Comparison of ENCODE assay signal across 9 mouse cellular contexts in genomic region chr1:131269797-131270578, GRCm38 (mm10). TPM values are rescaled to one million over a fixed set of nuclear protein-coding genes. Genes with fewer than 3 reads are reported as not detected.
DNase-seq lines count a peak whose midpoint lies in the region; ATAC-seq and TF ChIP-seq lines count a peak whose summit lies in the region.
"Had no signal": no experiment of that assay in that cellular context is flagged by ENCODE, and none has a peak within 500 bp of the region (broad histone marks: within the 10 kb centered on the region; RNA-seq: fewer than 3 reads in every experiment).

No protein-coding gene starts in this region.

- CTCF ChIA-PET in Patski (lab: Charles Lee), result interaction anchor here (0.6 to 4.1 kb wide), 7 partner anchors 9 to 154 kb away, joined by 3 to 19 read pairs (median 4); no protein-coding TSS in a partner anchor

- 31% methylated on average over 22 of the region's 22 CpGs for WGBS in cerebellum, adult 2 months
- 28% methylated on average over 22 of the region's 22 CpGs for WGBS in forebrain, embryonic 16.5 days
- 29% methylated on average over 22 of the region's 22 CpGs for WGBS in hindbrain, embryonic 16.5 days

- DNase-seq in Patski (ENCODE audit: low read depth, low spot score), result no peak
- DNase-seq in cerebellum, adult 2 months, result peak; percentile 69 to 84
- DNase-seq in layer of hippocampus, postnatal 14 days (ENCODE audit: low spot score in 2 of 2), result peak; percentile 73 to 81
- DNase-seq in lung, postnatal 36 days, result peak; percentile 84
- DNase-seq in right cerebral cortex, adult 2 months (ENCODE audit: low spot score in 2 of 2), result peak; percentile 85 to 88
- peak; percentile 55 to 71 for DNase-seq in urinary bladder, postnatal 36 days (ENCODE audit: low spot score in 2 of 2)

- POLR2A ChIA-PET in Patski (lab: Charles Lee), result no interaction called here

- no peak overlapping the region for H3K4me3 ChIP-seq in cerebellum, adult 2 months (replicated peaks; ENCODE audit: insufficient read depth, low read depth, low read length)
- H3K4me3 ChIP-seq in forebrain, embryonic 16.5 days (replicated peaks; ENCODE audit: low read length), result no peak overlapping the region
- H3K4me3 ChIP-seq in hindbrain, embryonic 16.5 days (ENCODE audit: low read length), result no peak overlapping the region
- H3K4me3 ChIP-seq: megakaryocyte, embryonic 14.5 days had no signal

- no peaks in the 10 kb centered on the region for H3K9me3 ChIP-seq in forebrain, embryonic 16.5 days (ENCODE audit: control insufficient read depth, low read length)
- H3K9me3 ChIP-seq in hindbrain, embryonic 16.5 days (ENCODE audit: control insufficient read depth, low read length), result no peaks in the 10 kb centered on the region
- H3K9me3 ChIP-seq: megakaryocyte, embryonic 14.5 days had no signal

- ATAC-seq in Patski, result peak; percentile 22
- peak; percentile 70 for ATAC-seq in forebrain, embryonic 16.5 days
- ATAC-seq in hindbrain, embryonic 16.5 days, result peak; percentile 82

- in situ Hi-C loops in Patski (cut with MboI; ENCODE audit: low pct_unique_long_range_greater_than_20kb), result loop anchor here (5.0 to 25.0 kb wide), 4 partner anchors 215 to 708 kb away; no protein-coding TSS in a partner anchor

- peak overlapping the region; percentile 8; the same call in 1 of the 2 replicates for H3K4me2 ChIP-seq in forebrain, embryonic 16.5 days (ENCODE audit: low read length)
- H3K4me2 ChIP-seq in hindbrain, embryonic 16.5 days (ENCODE audit: low read length), result peak overlapping the region; percentile 38

- no peaks in the 10 kb centered on the region for H3K27me3 ChIP-seq in Patski
- no peaks in the 10 kb centered on the region for H3K27me3 ChIP-seq in cerebellum, adult 2 months (ENCODE audit: control insufficient read depth, insufficient read depth, low read length)
- H3K27me3 ChIP-seq in forebrain, embryonic 16.5 days (replicated peaks; ENCODE audit: control insufficient read depth, insufficient read depth, low read length), result no peaks in the 10 kb centered on the region
- H3K27me3 ChIP-seq in hindbrain, embryonic 16.5 days (replicated peaks; ENCODE audit: control insufficient read depth, insufficient read depth, low read length), result no peaks in the 10 kb centered on the region

- TF ChIP-seq POLR2A in cerebellum, adult 2 months (IDR thresholded peaks at IDR 0.05; ENCODE audit: borderline replicate concordance, insufficient read depth, low read length), result no peak

- H3K27ac ChIP-seq in cerebellum, adult 2 months (ENCODE audit: insufficient read depth, low read length), result no peak overlapping the region
- H3K27ac ChIP-seq in forebrain, embryonic 16.5 days (ENCODE audit: low read length), result no peak overlapping the region
- no peak overlapping the region for H3K27ac ChIP-seq in hindbrain, embryonic 16.5 days (ENCODE audit: low read depth, low read length)

- no peaks in the 10 kb centered on the region for H3K36me3 ChIP-seq in forebrain, embryonic 16.5 days (ENCODE audit: control insufficient read depth, insufficient read depth)
- no peaks in the 10 kb centered on the region for H3K36me3 ChIP-seq in hindbrain, embryonic 16.5 days (ENCODE audit: control insufficient read depth, insufficient read depth, low read length)

- H3K4me1 ChIP-seq in cerebellum, adult 2 months (ENCODE audit: control insufficient read depth, insufficient read depth, low read length), result no peaks in the 10 kb centered on the region; the same call in 1 of the 2 replicates
- H3K4me1 ChIP-seq in forebrain, embryonic 16.5 days (replicated peaks; ENCODE audit: control insufficient read depth, insufficient read depth, low read length), result peaks cover 2% of the 10 kb centered on the region
- peaks cover 4% of the 10 kb centered on the region for H3K4me1 ChIP-seq in hindbrain, embryonic 16.5 days (ENCODE audit: control insufficient read depth, insufficient read depth, low read depth, low read length)

- no peak for TF ChIP-seq CTCF in Patski (IDR thresholded peaks at IDR 0.05)
- peak; percentile 85 for TF ChIP-seq CTCF in cerebellum, adult 2 months (IDR thresholded peaks at IDR 0.05; ENCODE audit: borderline replicate concordance, insufficient read depth, low read depth, low read length)

- no peak overlapping the region for H3K9ac ChIP-seq in forebrain, embryonic 16.5 days (replicated peaks; ENCODE audit: low read depth, low read length)
- peak overlapping the region; percentile 56 for H3K9ac ChIP-seq in hindbrain, embryonic 16.5 days (ENCODE audit: low read depth, low read length)

RNA-seq across cellular contexts. Expression of gene Ikbke, which starts 9.4 kb away (rescaled TPM):
- 21.3 TPM for polyA plus RNA-seq in Patski (2021)
- polyA plus RNA-seq in cerebellum, adult 2 months (2012; rRNA removed), result 1.5 and 1.8 TPM in 2 replicates
- 0.40 and 0.91 TPM in 2 replicates for polyA plus RNA-seq in forebrain, embryonic 16.5 days (2015; fragmentation: Nextera tagmentation; extraction: Ambion mirVana)
- 0.76 and 1.3 TPM in 2 replicates for polyA plus RNA-seq in hindbrain, embryonic 16.5 days (2015; fragmentation: Nextera tagmentation; extraction: Ambion mirVana)
- total RNA-seq in layer of hippocampus, postnatal 14 days (2021), result 1 to 10 TPM; 3.0 to 3.9 TPM

RNA-seq across cellular contexts. Expression of gene Rassf5, which starts 24.9 kb away (rescaled TPM):
- 9.5 TPM for polyA plus RNA-seq in Patski (2021)
- polyA plus RNA-seq in cerebellum, adult 2 months (2012; rRNA removed), result 18.3 and 20.9 TPM in 2 replicates
- polyA plus RNA-seq in forebrain, embryonic 16.5 days (2015; fragmentation: Nextera tagmentation; extraction: Ambion mirVana), result 1.9 and 2.5 TPM in 2 replicates
- 5.5 and 6.7 TPM in 2 replicates for polyA plus RNA-seq in hindbrain, embryonic 16.5 days (2015; fragmentation: Nextera tagmentation; extraction: Ambion mirVana)
- 10 to 100 TPM; 20.4 to 22.8 TPM for total RNA-seq in layer of hippocampus, postnatal 14 days (2021)

Comparison
In these comparisons a context has a peak if more than half of its experiments do, and no peak if none do; other contexts are left out.
1. ATAC-seq: peak in every context shown above with its lines; median percentile 82 in hindbrain, embryonic 16.5 days; 70 in forebrain, embryonic 16.5 days; 22 in Patski.